Mouse (Mus musculus): ENCODE results near the gene Tmem119. TPM values are rescaled to one million over a fixed set of nuclear protein-coding genes. Genes with fewer than 3 reads are reported as not detected.
A peak's percentile ranks its signal among the peaks of the same experiment; 100 is the strongest.

Tmem119 gene
- polyA plus RNA-seq, 1 experiment from 2014 or later = 17.6 TPM

DNA sequence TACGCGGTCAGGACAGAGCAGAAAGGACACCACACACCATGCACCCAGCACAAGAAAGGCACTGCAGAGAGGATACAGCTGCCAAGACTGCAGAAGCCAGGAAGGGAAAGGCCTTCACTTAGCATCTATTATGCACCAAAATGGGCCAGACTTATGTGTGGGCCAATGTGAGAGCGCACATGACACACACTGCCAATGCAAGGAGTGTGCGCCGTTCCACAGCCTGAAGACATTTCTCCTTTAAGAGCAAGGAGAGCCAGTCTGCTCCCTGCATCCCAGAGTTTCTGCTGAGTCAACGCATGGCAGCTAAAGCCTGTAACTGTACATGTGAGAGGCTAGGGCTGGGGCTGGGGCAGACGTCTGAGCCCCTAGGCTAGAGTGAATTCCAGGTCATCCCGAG, 31.5 kb downstream of the Tmem119 start:
- H3K9me3 ChIP-seq (ENCODE audit: control insufficient read depth, low read length) = no peaks in the 10 kb centered on the region
- no peak overlapping the region for H3K27ac ChIP-seq (ENCODE audit: low read depth, low read length)
- H3K4me3 ChIP-seq (ENCODE audit: low read length) = no peak overlapping the region
- no peak overlapping the region for H3K9ac ChIP-seq (ENCODE audit: low read depth, low read length)
- peaks cover 23% of the 10 kb centered on the region for H3K4me1 ChIP-seq (ENCODE audit: control insufficient read depth, insufficient read depth, low read length)
- peaks cover 29% of the 10 kb centered on the region; the same call in 1 of the 2 replicates for H3K36me3 ChIP-seq (ENCODE audit: control insufficient read depth, insufficient read depth, low read length)
- H3K4me2 ChIP-seq (replicated peaks; ENCODE audit: low read depth, low read length) = no peak overlapping the region
- WGBS = 91% methylated on average over 8 of the region's 8 CpGs
- no peaks in the 10 kb centered on the region for H3K27me3 ChIP-seq (ENCODE audit: control insufficient read depth, insufficient read depth, low read length)
- ATAC-seq (ENCODE audit: low FRiP score, low TSS enrichment) = no peak

DNA sequence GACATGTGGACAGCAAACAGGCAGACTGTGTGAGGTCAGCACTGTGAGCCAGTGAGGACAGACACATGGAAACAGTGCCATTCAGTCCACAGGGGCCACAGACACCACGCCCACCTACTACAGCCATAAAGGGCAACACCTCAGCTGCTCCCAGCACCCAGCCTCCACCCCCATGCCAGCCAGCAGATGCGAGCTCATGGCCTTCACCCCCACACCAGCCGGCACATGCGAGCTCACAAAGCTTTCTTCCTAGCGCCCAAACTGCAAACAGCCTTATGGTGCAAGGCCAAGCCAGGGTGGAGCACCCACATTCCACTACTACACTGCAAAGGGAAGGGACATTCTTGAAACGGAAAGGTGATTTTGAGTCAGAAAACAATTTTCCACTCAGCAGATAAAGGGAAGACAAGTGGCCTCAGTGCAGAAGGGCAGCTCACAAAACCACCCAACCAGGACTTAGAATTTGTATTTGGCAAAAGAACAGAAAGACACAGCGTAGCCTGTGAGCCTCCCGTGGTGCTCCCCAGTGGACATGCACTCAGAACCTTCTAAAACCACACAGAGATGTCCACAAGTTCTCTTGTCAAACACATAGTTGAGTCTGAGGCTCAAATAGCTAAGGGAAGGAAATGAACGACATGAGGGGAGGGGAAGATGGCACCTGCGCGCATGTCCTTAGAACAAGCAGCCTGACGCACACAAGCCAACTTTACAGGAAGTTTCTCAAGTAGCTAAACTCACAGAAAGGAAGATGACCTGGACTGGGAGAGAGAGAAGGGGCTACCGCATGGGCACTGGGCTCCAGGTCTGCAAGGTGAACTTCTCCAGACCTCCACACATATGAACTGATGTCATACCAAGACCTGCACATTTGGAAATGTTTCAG, 34.4 kb downstream of the Tmem119 start:
- peaks cover 17% of the 10 kb centered on the region for H3K4me1 ChIP-seq (ENCODE audit: control insufficient read depth, insufficient read depth, low read length)
- no peak overlapping the region for H3K4me3 ChIP-seq (ENCODE audit: low read length)
- H3K36me3 ChIP-seq (ENCODE audit: control insufficient read depth, insufficient read depth, low read length) = peaks cover 56% of the 10 kb centered on the region
- no peaks in the 10 kb centered on the region for H3K9me3 ChIP-seq (ENCODE audit: control insufficient read depth, low read length)
- H3K4me2 ChIP-seq (replicated peaks; ENCODE audit: low read depth, low read length) = no peak overlapping the region
- ATAC-seq (ENCODE audit: low FRiP score, low TSS enrichment) = no peak
- WGBS = 83% methylated on average over 13 of the region's 13 CpGs
- no peaks in the 10 kb centered on the region for H3K27me3 ChIP-seq (ENCODE audit: control insufficient read depth, insufficient read depth, low read length)
- H3K9ac ChIP-seq (ENCODE audit: low read depth, low read length) = no peak overlapping the region
- no peak overlapping the region for H3K27ac ChIP-seq (ENCODE audit: low read depth, low read length)

DNA sequence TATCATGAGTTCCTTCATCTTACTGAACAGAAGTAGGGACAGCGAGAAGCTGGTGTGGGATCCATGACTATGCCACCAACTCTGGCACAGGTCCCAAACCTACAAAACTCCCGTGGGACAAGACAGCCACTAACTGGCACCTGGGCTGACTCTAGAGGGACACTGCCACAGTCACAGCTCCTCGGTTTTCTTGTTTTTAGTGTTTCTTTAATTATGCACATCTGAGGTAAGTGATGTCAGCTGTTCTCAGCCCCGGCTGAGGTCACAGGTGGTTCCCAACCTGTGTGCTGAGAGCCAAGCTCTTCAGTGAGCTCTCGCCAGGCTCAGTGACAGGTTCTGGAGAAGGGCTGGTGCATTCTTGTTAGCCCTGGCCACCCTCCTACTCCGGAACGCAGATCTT, 35.9 kb downstream of the Tmem119 start:
- Histone ChIP-seq H3K9ac (ENCODE audit: low read depth, low read length) (no peak overlapping the region), H3K9me3 (ENCODE audit: control insufficient read depth, low read length) (no peaks in the 10 kb centered on the region), H3K27ac (ENCODE audit: low read depth, low read length) (no peak overlapping the region), H3K4me2 (replicated peaks; ENCODE audit: low read depth, low read length) (no peak overlapping the region), H3K27me3 (ENCODE audit: control insufficient read depth, insufficient read depth, low read length) (no peaks in the 10 kb centered on the region), H3K36me3 (ENCODE audit: control insufficient read depth, insufficient read depth, low read length) (peaks cover 71% of the 10 kb centered on the region), H3K4me3 (ENCODE audit: low read length) (no peak overlapping the region), H3K4me1 (ENCODE audit: control insufficient read depth, insufficient read depth, low read length) (peaks cover 4% of the 10 kb centered on the region; the same call in 1 of the 2 replicates)
- WGBS = 93% methylated on average over 7 of the region's 7 CpGs
- no peak for ATAC-seq (ENCODE audit: low FRiP score, low TSS enrichment)

DNA sequence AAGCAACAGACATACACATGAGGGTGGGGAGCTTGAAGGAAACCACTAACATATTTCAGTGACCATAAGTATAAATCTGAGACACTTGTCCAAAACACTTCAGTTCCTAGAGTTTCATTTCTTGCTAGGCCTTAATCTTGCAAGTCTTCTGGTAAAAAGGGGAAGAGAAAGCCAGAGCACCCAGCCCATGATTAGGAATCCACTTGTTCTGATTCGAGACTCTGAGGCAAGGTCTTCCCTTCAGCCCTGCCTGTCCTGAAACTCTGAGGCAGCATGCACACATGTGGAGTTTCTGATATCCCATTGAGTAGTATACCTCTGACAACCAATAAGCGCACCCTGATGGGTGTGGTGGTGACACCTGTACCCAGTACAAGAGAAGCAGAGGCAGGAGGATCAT, 38.7 kb downstream of the Tmem119 start:
- peaks cover 82% of the 10 kb centered on the region for H3K36me3 ChIP-seq (ENCODE audit: control insufficient read depth, insufficient read depth, low read length)
- 96% methylated on average over 2 of the region's 2 CpGs for WGBS
- no peaks in the 10 kb centered on the region for H3K9me3 ChIP-seq (ENCODE audit: control insufficient read depth, low read length)
- H3K27ac ChIP-seq (ENCODE audit: low read depth, low read length) = no peak overlapping the region
- H3K27me3 ChIP-seq (ENCODE audit: control insufficient read depth, insufficient read depth, low read length) = no peaks in the 10 kb centered on the region
- no peak for ATAC-seq (ENCODE audit: low FRiP score, low TSS enrichment)
- no peak overlapping the region for H3K4me3 ChIP-seq (ENCODE audit: low read length)
- H3K4me1 ChIP-seq (ENCODE audit: control insufficient read depth, insufficient read depth, low read length) = no peaks in the 10 kb centered on the region
- no peak overlapping the region for H3K4me2 ChIP-seq (replicated peaks; ENCODE audit: low read depth, low read length)
- H3K9ac ChIP-seq (ENCODE audit: low read depth, low read length) = no peak overlapping the region

DNA sequence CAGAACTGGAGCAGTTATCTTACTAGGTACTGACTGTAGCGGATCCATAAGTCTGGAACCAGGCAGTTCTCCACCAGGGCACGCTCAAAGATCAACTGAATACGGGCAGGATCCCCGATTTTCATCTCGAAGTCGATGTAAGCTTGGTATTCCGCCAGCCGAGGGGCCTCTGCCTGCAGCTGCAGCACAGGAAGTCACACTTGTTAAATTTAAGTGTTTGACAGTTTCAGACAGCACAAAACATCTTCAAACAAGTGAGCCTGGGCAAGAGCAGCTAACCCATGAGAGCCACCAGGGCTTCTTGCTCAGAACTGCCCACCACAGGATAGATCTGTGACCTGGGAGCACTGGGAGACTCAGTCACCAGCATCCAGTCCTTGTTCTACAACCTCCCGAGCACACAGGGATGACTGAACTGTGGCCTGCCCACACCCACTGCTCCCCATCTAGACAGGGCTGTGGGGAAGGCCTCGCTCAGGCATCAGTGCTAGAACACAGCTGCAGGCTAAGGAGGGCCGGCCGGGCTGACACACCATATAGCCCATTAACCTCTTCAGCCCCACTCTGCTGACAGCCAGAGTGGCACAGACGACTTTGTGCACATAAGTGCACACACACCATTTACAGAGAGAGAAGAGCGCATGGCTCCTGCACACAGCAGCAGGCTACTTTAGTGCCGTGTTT, 44.8 kb downstream of the Tmem119 start:
- H3K4me1 ChIP-seq (ENCODE audit: control insufficient read depth, insufficient read depth, low read length) = no peaks in the 10 kb centered on the region
- WGBS = 87% methylated on average over 15 of the region's 15 CpGs
- no peak overlapping the region for H3K4me2 ChIP-seq (replicated peaks; ENCODE audit: low read depth, low read length)
- peaks cover 100% of the 10 kb centered on the region for H3K36me3 ChIP-seq (ENCODE audit: control insufficient read depth, insufficient read depth, low read length)
- H3K9ac ChIP-seq (ENCODE audit: low read depth, low read length) = no peak overlapping the region
- no peaks in the 10 kb centered on the region for H3K27me3 ChIP-seq (ENCODE audit: control insufficient read depth, insufficient read depth, low read length)
- ATAC-seq (ENCODE audit: low FRiP score, low TSS enrichment) = no peak
- no peak overlapping the region for H3K4me3 ChIP-seq (ENCODE audit: low read length)
- no peak overlapping the region for H3K27ac ChIP-seq (ENCODE audit: low read depth, low read length)
- no peaks in the 10 kb centered on the region for H3K9me3 ChIP-seq (ENCODE audit: control insufficient read depth, low read length)

DNA sequence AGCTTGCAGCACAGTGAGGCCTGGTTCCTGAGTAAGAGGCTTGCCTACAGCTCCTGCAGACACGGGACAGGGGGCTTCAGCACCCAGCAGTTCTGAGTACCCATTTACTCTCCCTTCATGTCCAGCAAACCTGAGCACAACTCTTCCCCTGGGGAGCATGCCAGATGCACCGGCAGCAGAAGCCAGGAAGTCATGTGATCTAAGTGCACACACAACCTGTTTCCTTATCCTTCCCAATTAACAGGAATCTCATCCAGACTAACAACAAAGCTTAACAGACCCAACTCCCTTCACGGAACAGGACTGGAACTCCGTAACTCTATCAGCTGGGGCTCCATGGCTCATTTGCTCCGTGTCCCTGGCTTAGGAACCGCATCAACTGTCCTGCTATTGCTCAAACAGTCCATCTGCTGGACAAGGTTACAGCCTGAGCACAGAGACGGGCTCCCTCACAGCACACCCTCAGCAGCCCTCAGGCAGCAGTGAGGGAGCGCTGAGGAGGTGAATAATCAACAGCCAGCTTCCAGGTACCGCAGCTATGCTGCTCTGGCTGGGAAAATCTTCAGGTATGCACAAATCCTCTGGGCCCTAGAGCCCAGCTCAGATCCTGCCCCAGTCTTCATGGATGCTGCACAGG, 48.7 kb downstream of the Tmem119 start:
- ATAC-seq (ENCODE audit: low FRiP score, low TSS enrichment) = peak; percentile 56
- Histone ChIP-seq H3K4me1 (ENCODE audit: control insufficient read depth, insufficient read depth, low read length) (no peaks in the 10 kb centered on the region), H3K9ac (ENCODE audit: low read depth, low read length) (no peak overlapping the region), H3K4me2 (replicated peaks; ENCODE audit: low read depth, low read length) (no peak overlapping the region), H3K36me3 (ENCODE audit: control insufficient read depth, insufficient read depth, low read length) (peaks cover 98% of the 10 kb centered on the region), H3K4me3 (ENCODE audit: low read length) (no peak overlapping the region), H3K27ac (ENCODE audit: low read depth, low read length) (no peak overlapping the region), H3K27me3 (ENCODE audit: control insufficient read depth, insufficient read depth, low read length) (no peaks in the 10 kb centered on the region), H3K9me3 (ENCODE audit: control insufficient read depth, low read length) (no peaks in the 10 kb centered on the region)
- 54% methylated on average over 9 of the region's 9 CpGs for WGBS

DNA sequence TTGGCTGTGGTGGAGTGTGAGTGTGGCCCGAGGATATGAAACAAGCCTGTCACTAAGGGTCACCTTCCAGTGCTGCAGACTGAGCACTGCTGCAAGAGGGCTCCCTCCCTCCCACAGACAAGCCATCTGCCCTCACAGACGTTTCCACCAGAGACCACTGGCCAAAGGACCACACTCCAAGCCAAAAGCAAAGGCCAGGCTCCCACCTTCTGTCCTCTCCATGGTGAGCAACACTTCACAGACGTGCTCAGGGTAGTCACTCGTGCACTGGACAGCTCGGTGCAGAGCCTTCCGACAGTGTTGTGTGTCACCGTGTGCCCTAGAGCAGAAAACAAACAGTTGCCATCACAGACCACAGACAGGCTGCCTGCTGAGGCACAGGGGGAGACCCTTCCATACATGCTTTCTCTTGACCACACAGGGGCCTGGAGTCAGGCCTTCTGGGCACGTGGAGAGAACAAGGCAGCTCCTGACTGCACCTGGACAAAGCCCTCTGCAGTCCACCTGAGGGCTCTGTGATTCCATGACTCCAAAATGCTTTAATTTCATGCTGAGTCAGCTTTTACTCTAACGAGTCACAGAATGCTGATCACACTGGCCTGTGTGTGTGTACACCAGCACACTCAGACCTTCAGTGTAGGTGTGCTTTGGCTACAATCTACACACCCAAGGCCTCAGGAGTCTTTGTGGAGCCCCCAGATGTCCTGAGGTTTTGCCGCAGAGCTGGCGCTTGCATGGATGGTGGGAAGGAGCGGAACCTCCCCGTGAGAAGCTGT, 51.6 kb downstream of the Tmem119 start:
- Histone ChIP-seq H3K27ac (ENCODE audit: low read depth, low read length) (no peak overlapping the region), H3K9me3 (ENCODE audit: control insufficient read depth, low read length) (no peaks in the 10 kb centered on the region), H3K9ac (ENCODE audit: low read depth, low read length) (no peak overlapping the region), H3K4me1 (ENCODE audit: control insufficient read depth, insufficient read depth, low read length) (no peaks in the 10 kb centered on the region), H3K4me2 (replicated peaks; ENCODE audit: low read depth, low read length) (no peak overlapping the region), H3K4me3 (ENCODE audit: low read length) (no peak overlapping the region), H3K36me3 (ENCODE audit: control insufficient read depth, insufficient read depth, low read length) (peaks cover 98% of the 10 kb centered on the region), H3K27me3 (ENCODE audit: control insufficient read depth, insufficient read depth, low read length) (no peaks in the 10 kb centered on the region)
- no peak for ATAC-seq (ENCODE audit: low FRiP score, low TSS enrichment)
- WGBS = 93% methylated on average over 13 of the region's 13 CpGs

DNA sequence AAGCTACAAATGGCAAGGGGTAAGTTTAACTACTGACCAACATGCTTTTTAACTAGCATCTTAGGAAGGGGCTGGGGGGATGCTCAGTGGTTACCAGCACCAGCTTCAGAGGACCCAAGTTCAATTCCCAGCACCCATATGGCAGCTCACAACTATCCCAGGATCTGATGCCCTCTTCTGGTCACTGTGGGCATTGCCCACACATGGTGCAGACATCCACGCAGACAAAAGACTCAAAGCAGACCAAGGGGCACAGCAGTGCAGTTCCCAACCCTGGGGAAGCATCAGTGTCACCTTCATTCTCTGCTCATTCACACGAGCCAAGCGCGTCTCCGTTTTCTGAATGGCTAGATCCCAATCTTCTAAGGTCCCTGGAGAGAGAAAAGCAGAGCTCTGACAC, 52.7 kb downstream of the Tmem119 start:
- no peak overlapping the region for H3K9ac ChIP-seq (ENCODE audit: low read depth, low read length)
- peaks cover 98% of the 10 kb centered on the region for H3K36me3 ChIP-seq (ENCODE audit: control insufficient read depth, insufficient read depth, low read length)
- WGBS = 96% methylated on average over 5 of the region's 5 CpGs
- no peaks in the 10 kb centered on the region for H3K4me1 ChIP-seq (ENCODE audit: control insufficient read depth, insufficient read depth, low read length)
- no peak overlapping the region for H3K4me3 ChIP-seq (ENCODE audit: low read length)
- H3K4me2 ChIP-seq (replicated peaks; ENCODE audit: low read depth, low read length) = no peak overlapping the region
- H3K27ac ChIP-seq (ENCODE audit: low read depth, low read length) = no peak overlapping the region
- ATAC-seq (ENCODE audit: low FRiP score, low TSS enrichment) = no peak
- H3K9me3 ChIP-seq (ENCODE audit: control insufficient read depth, low read length) = no peaks in the 10 kb centered on the region
- H3K27me3 ChIP-seq (ENCODE audit: control insufficient read depth, insufficient read depth, low read length) = no peaks in the 10 kb centered on the region

Measured in kidney, embryonic 14.5 days (tissue).